8 mouse cellular contexts compared by ENCODE assay signal in the genomic region with DNA sequence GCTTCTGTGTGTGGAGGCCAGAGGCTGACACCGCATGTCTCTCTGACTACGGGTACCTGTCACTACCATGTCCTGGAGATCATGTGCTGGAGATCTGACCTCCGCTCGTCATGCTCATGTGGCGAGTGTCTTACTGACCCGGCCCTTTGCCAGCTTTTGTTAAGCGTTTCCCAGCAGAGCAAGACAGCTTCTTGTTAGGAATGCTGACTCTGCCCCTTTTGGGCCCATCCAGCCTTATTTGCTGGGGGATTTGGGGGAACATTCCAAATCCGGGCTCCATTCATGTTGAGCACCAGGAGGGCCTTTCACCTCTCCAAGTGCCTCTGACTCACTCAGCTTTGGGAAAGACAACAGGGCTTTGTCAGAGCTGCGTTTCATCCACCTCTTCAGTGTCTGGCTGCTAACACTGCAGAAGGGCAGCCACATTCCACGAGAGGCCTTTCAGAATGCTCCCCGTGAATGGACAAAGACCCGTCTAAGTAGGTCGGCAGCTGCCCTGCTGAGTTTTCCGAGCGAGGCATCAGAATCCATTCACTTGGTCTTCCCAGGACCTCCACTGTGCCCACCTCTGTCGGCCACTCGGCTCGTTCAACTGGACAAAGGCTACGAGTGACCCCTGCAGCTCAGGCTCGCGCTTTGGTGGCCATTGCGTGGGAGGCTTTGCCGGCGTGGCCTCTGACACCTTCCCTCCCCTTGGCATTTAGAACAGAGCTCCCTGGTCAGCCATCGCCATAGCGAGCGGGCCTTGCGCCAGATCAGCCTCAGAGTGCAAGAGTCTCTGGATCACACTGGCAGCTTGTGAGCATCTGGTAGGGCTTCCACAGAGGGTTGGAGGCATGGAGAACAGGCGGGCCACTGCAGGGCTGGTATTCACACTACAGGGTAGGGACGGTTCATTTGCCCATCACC. TPM values are rescaled to one million over a fixed set of nuclear protein-coding genes. Genes with fewer than 3 reads are reported as not detected.
DNase-seq lines count a peak whose midpoint lies in the region; ATAC-seq and TF ChIP-seq lines count a peak whose summit lies in the region.

No protein-coding gene starts in this region.

- no peak overlapping the region for H3K4me2 ChIP-seq in embryonic facial prominence, embryonic 14.5 days (ENCODE audit: low read depth, low read length)
- no peak overlapping the region for H3K4me2 ChIP-seq in limb, embryonic 11.5 days (ENCODE audit: low read depth, severe bottlenecking)

- 49% methylated on average over 30 of the region's 30 CpGs for WGBS in embryonic facial prominence, embryonic 14.5 days
- 85% methylated on average over 30 of the region's 30 CpGs for WGBS in limb, embryonic 11.5 days
- 32% methylated on average over 30 of the region's 30 CpGs for WGBS in olfactory bulb, adult 2 months

- H3K36me3 ChIP-seq in embryonic facial prominence, embryonic 14.5 days (ENCODE audit: control insufficient read depth, insufficient read depth, low read length): no peaks in the 10 kb centered on the region
- H3K36me3 ChIP-seq in limb, embryonic 11.5 days (ENCODE audit: control insufficient read depth, insufficient read depth, low read length): no peaks in the 10 kb centered on the region

- H3K4me3 ChIP-seq in embryonic facial prominence, embryonic 14.5 days (ENCODE audit: low read depth, low read length): no peak overlapping the region
- H3K4me3 ChIP-seq in limb, embryonic 11.5 days (ENCODE audit: low read depth, low read length): no peak overlapping the region
- H3K4me3 ChIP-seq in olfactory bulb, adult 2 months (ENCODE audit: insufficient read depth, low read depth, low read length): no peak overlapping the region

- H3K9ac ChIP-seq in embryonic facial prominence, embryonic 14.5 days (ENCODE audit: low read depth, low read length): no peak overlapping the region
- H3K9ac ChIP-seq in limb, embryonic 11.5 days (ENCODE audit: low read length): 0 out of 2 replicates have a peak overlapping the region, but pooled peaks have one; percentile 3

- DNase-seq in testis, postnatal 10 days (ENCODE audit: low spot score): peak; percentile 57
- no peak for DNase-seq in testis, postnatal 14 days (ENCODE audit: low spot score)
- peak; percentile 63 for DNase-seq in embryonic facial prominence, embryonic 14.5 days (ENCODE audit: low spot score)
- no peak for DNase-seq in limb, embryonic 11.5 days (ENCODE audit: low spot score)
- no peak for DNase-seq in left cerebral cortex, postnatal 36 days (ENCODE audit: low spot score in 2 of 2)
- no peak for DNase-seq in liver
- DNase-seq in gastrocnemius, postnatal 25 days: no peak

- TF ChIP-seq POLR2A in olfactory bulb, adult 2 months (IDR thresholded peaks at IDR 0.05; ENCODE audit: insufficient read depth, low read depth, low read length): no peak

- H3K27ac ChIP-seq in embryonic facial prominence, embryonic 14.5 days (replicated peaks; ENCODE audit: low read depth, low read length): peak overlapping the region; percentile 54
- 0 out of 2 replicates have a peak overlapping the region, but pooled peaks have one; percentile 14 for H3K27ac ChIP-seq in limb, embryonic 11.5 days (replicated peaks; ENCODE audit: low read depth, low read length)
- peak overlapping the region; percentile 42; the same call in 1 of the 2 replicates for H3K27ac ChIP-seq in olfactory bulb, adult 2 months (ENCODE audit: insufficient read depth, low read depth, low read length)

- ATAC-seq in embryonic facial prominence, embryonic 14.5 days (ENCODE audit: low read depth): peak; percentile 77; the same call in 1 of the 2 replicates
- no peak for ATAC-seq in limb, embryonic 11.5 days (ENCODE audit: insufficient number of reproducible peaks, low FRiP score, low TSS enrichment, low read depth)

- H3K27me3 ChIP-seq in embryonic facial prominence, embryonic 14.5 days (replicated peaks; ENCODE audit: control insufficient read depth, insufficient read depth, low read length): no peaks in the 10 kb centered on the region
- no peaks in the 10 kb centered on the region for H3K27me3 ChIP-seq in limb, embryonic 11.5 days (ENCODE audit: control insufficient read depth, insufficient read depth, low read length)

- TF ChIP-seq CTCF in olfactory bulb, adult 2 months (IDR thresholded peaks at IDR 0.05; ENCODE audit: insufficient read depth, low read depth, low read length): no peak

- peaks cover 18% of the 10 kb centered on the region for H3K4me1 ChIP-seq in embryonic facial prominence, embryonic 14.5 days (ENCODE audit: control insufficient read depth, insufficient read depth, low read length)
- H3K4me1 ChIP-seq in limb, embryonic 11.5 days (ENCODE audit: control insufficient read depth, insufficient read depth, low read length): 0 out of 2 replicates have a peak, but pooled peaks cover 6% of the 10 kb centered on the region
- peaks cover 13% of the 10 kb centered on the region for H3K4me1 ChIP-seq in olfactory bulb, adult 2 months (ENCODE audit: control insufficient read depth, insufficient read depth, low read length)

- no peaks in the 10 kb centered on the region for H3K9me3 ChIP-seq in embryonic facial prominence, embryonic 14.5 days (ENCODE audit: control insufficient read depth, low read length)
- H3K9me3 ChIP-seq in limb, embryonic 11.5 days (ENCODE audit: control insufficient read depth, low read length): no peaks in the 10 kb centered on the region

- intact Hi-C loops in left cerebral cortex, postnatal 36 days (cut with DNase I): no loop called here

RNA-seq across cellular contexts. Expression of a gene that starts 58.3 kb away (rescaled TPM):
- 1.6 and 2.4 TPM in 2 replicates for polyA plus RNA-seq in embryonic facial prominence, embryonic 14.5 days (2014; fragmentation: Nextera tagmentation; extraction: Ambion mirVana)
- polyA plus RNA-seq in limb, embryonic 11.5 days (2014; fragmentation: Nextera tagmentation; extraction: Ambion mirVana): 3.9 and 4.4 TPM in 2 replicates
- polyA plus RNA-seq in olfactory bulb, adult 2 months (2012; ENCODE audit: insufficient read depth, insufficient read length, low replicate concordance, missing spikeins): not detected in 2 replicates
- under 1 TPM; 0.37 to 0.93 TPM for total RNA-seq in left cerebral cortex, postnatal 36 days (2021)
- not detected for total RNA-seq in gastrocnemius, postnatal 25 days (2021)

Comparison
In these comparisons a context has a peak if more than half of its experiments do, and no peak if none do; other contexts are left out.
1. DNase-seq: peak in testis, postnatal 10 days (single experiment) and embryonic facial prominence, embryonic 14.5 days (single experiment); none in testis, postnatal 14 days (single experiment), limb, embryonic 11.5 days (single experiment), left cerebral cortex, postnatal 36 days (0 of 2), liver (single experiment) and gastrocnemius, postnatal 25 days (single experiment).
2. Peak in every context shown above with its lines, with median percentiles within 50 percentile points of each other: H3K27ac ChIP-seq.